Mouse (Mus musculus): ENCODE results near the gene Cts8.

Gene Cts8

DNA sequence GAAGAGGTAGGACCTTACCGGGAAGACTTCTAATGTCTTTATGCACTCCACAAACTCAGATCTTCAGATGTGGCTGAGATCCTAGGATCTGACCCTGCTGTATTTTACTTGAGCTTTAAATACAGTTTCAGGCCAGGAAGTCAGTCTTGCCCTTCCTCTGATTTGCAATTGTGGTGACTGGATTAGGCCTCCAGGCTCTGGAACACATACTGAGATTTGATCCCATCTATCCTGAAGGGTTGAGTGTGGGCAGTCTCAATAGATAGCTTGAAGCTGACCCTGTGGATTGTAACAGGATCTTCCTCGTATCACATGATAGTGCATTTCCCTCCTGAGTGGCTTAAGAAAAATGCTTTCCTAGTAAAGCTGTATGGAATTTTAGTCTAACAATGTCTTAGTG lies at the start of gene Cts8:
TSS of gene Cts8 (minus strand) at position 101 of the 400 bp plus-strand sequence.
- no peak for DNase-seq

DNA sequence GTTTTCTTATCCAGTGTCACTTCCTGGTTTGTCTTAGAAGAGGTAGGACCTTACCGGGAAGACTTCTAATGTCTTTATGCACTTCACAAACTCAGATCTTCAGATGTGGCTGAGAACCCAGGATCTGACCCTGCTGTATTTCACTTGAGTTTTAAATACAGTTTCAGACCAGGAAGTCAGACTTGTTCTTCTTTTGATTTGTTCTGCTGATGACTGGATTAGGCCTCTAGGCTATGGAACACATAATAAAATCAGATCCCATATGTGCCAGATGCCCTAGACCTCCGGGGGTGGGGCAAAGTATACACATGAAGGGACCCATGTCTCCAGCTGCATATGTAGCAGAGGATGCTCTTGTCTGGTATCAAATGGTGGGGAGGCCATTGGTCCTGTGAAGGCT lies 33.6 kb upstream of the Cts8 start, which contains the start of gene Gm49398:
TSS of gene Gm49398 (minus strand) at position 101 of the 400 bp plus-strand sequence.
- DNase-seq, result no peak

DNA sequence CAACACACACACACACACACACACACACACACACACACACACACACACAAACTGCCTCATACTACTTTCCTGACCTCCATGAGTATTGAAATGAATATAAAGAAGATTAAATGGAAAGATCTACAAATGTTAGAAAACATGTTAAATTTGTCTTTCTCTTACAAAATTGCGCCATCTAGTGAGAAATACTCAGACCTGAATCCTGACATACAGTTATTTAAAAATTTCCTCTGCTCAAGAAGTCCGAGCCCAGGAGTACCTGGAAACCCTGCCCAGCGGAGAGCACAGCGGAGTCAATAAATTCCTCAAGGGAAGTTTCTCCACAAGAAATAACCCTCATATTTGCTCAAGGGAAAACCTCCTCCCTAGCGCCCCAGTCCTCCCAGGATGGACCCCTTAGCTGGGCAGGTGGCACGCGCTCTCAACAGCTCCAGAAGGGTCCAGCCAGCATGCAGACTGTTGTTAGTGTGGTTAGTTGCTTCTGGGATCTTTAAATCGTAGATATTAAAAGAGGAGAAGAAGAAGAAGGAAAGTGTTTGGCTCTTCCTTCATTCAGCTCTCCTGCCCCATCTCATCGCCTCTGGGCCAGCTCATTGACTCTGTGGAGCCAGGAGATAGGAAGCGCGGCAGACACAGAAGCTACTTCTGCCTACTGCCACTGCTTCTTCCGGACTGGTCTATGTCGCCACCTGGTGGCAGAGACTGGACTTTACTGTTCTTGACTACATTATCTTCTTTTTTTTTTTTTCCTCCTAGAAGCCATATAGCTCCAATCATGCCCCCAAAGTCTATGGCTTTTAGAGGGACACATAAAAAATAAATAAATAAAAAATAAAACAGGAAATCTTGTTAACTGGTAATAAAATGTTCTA lies 13.8 kb downstream of the Cts8 start:
- DNase-seq, result peak; percentile 66

DNA sequence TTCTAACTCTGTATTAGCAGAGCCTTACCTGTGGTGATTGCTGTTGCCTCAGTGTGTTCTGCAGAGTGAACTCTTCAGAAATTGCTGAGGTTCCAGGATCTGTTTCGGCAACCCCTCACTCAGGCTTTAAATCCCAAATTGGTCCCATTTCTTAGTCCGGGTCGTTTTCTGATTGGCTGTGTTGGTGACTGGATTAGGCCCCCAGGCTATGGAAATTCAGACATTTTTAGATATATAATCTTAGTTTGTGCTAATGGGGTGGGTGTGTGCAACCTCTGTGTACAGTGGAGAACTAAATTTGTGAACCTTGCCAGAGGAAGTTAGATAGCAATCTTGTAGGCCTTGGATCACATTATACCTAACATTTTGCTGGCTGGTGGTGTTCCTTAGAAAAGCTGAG lies 51.8 kb downstream of the Cts8 start, which contains the start of gene Cts6:
TSS of gene Cts6 (minus strand) at position 101 of the 400 bp plus-strand sequence.
- DNase-seq, result no peak
